Mouse (Mus musculus) gastrocnemius, postnatal 4 days (tissue): ENCODE data around the gene Col9a2. TPM values are rescaled to one million over a fixed set of nuclear protein-coding genes. Genes with fewer than 3 reads are reported as not detected.
"Not testable (repeated sequence)": the region's sequence is repeated elsewhere in the genome, so short reads cannot be mapped to it uniquely, and the experiment has no call there.

Experiments
- DNase-seq, 2 experiments: peaks; one replicate each; pipeline ENCODE4 v3.0.0; 2021 to 2022; ENCODE audit warnings: low spot score in 2 of 2, mixed read lengths in 2 of 2
- total RNA-seq, 2 experiments: library from RNA; stranded (reverse); gene quantifications; 2 replicates each; pipeline ENCODE4 v1.2.3; 2021

Col9a2 gene
- total RNA-seq, 2 experiments from 2014 or later, result 2.2 to 3.8 TPM

DNA sequence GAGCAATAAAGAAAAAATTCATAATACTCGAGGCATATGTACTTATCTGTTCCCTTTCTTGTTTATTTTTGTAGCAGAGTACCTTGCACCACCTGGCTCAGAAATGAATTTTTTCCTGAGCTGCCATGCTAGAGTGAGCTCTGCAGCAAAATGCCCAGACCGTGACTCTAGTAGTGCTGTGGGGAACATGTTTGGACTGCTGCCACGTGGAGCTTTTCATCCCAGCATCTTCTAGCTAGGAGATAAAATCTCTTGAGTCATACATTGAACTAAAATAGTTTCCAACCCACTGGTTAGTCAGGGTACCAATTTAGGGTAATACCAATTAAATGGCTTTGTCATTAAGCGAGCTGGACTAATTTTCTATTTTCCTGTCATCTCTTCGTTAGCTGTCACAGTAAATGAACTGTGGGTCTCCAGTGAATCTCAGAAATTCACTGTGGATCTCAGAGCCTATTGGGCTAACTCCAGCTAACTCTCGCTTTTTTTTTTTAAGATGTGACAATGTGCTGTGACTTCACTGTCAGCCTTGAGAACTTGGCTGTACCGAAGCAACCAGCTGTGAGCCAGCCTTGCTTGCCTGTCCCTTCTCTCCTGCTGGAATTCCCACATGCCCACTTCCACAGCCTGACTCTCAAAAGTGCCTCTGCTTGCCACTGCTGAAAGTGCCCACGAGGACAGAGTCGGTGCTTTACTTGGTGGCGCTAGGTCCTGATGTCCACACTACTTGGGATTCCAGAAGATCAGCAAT, 19.0 kb upstream of the Col9a2 start:
- no peak for DNase-seq

DNA sequence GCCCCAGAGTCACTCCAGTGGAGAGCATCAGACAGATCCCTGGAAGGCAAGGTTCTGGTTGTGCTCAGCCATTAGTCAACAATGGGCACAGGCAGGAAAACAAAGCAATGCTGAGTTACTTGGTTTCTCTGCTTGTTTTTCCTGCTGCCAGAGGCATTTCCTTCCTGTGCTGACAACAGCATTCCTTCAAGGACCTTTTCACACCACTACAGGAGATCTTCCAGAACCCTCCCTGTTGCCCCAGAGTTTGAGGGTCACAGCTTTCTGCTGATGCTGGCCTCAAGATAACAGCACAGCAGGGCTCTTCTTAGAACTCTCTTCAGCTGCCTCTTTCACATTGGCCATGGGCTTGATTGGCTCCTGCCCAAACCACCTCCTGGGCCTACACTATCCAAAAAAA, 17.3 kb upstream of the Col9a2 start:
- no peak for DNase-seq

DNA sequence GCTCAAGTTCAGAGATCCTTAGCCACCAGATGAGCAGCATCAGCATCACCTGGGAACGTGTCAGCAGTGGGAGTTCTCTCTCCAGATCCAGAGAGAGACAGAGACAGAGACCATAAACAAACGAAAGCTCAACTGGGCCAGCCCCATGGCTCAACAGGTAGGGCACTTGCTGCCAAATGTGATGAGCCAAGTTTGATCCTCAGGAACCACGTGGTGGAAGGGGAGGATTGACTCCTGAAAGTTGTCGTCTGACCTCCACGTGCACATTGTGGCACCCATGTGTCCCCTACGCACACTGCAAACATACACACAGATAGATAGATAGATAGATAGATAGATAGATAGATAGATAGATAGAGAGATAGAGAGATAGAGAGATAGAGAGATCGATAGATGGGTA, 15.7 kb upstream of the Col9a2 start:
- DNase-seq, result no peak

DNA sequence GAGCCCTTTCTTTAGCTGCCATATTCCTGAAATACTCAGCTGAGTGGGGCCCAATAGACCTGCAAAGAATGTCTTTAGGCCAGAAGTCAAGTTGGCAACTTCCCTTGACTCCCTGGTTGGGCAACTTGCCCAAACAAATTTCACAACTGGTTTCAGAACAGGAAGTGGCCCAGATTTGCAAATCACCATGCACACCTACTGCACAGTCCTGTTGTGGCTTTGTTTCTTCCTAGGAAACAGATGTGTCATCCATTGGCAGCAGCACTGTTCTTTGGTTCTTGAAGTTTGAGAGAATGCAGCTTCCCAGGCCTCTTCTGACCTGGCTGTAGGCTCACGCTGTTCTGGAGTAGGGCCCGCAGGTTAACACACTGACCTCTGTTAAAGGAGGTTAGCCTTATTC, 15.2 kb upstream of the Col9a2 start:
- no peak for DNase-seq

DNA sequence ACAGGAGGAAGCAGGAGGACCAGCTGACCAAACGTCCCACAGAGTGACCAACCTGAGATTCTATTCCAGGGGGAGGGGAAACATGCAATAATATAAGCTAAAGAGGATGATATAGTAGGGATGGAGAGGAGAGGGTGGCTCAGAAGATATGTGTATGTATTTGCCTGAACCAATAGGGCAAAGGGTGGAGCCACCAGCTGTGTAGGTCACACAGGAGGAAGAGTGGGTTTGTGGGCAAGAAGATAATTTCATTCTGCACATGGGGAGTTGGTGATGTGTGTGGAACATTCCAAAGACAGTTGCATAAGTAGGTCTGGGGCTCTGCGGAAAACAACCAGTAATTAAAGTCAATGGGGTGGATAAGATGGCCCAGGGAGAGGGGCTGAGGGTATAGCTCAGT, 13.5 kb upstream of the Col9a2 start:
- DNase-seq, result no peak

DNA sequence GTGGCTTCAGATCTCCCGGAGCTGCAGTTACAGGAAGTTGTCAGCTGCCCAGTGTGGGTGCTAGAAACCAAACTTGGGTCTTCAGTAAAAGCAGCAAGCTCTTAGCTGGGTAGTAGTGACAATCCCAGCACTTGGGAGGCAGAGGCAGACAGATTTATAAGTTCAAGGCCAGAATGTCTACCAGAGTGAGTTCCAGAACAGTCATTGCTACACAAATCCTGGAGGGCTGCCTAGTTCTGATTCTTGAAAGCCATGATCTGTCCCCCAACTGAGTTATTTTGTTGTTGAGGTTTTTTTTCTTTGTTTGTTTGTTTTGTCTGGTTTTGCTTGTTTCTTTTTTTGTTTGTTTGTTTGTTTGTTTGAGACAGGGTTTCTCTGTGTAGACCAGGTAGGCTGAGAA, 11.0 kb upstream of the Col9a2 start:
- no peak for DNase-seq

DNA sequence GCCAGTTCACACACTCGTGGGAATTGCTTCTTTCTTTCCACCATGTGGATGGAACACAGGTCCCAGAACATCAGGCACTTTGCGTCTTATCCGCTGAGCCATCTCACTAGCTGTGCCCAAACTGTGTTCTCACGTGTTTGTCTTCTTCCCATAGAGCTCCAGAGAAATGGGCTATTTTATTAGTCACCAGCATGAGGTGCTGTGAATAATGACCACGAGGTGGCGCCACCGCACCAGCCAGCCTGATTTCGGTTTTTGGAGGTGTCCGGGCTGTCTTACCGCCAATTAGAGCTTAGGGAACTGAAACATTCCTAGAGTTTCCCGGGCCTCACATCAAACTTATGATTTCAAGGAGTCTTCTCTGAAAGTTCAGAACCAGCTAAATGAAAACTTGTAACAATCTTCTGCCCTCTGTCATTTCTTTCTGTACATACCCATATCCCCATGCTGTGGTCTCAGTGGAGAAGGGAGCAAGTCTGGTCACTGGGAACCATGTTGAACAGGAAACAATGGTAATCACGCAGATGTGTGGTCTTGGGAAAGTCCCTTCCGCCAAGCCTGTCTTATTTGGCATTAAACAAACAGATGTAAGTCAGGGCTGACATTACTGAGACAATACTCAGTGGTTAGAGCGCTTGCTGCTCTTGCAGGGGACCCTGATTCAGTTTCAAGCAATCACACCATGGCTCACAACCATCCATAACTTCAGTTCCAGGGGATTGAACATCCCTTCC, 10.4 kb upstream of the Col9a2 start:
- peak; percentile 40 to 63 for DNase-seq

DNA sequence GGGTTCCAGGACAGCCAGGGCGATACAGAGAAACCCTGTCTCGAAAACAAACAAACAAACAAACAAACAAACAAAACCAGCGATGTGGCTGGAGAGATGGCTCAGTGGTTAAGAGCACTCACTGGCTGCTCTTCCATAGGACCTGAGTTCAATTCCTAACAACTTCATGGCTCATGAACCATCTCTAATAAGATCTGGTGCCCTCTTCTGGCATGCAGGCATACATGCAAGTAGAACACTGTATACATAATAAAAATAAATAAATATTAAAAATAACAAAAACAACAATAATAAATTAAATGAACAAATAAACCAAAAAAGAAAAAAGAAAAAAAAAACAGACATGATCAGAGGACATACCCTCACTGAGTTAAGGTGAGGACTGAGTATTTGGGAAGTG, 9.6 kb upstream of the Col9a2 start:
- no peak for DNase-seq

DNA sequence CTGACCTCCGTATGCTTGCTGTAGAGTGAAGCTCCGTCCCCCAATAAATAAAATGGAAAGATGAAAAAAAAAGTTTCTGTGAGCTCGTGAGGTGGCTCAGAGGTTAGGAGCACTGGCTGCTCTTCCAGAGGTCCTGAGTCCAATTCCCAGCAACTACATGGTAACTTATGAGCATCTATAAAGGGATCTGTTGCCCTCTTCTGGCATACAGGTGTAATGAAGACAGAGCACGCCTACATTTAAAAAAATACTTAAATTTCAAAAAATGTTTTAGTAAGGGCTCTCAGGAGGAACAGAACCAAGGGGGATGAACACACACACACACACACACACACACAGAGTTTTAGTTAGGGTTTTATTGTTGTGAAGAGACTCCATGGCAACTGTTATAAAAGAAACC, 7.7 kb upstream of the Col9a2 start:
- no peak for DNase-seq

DNA sequence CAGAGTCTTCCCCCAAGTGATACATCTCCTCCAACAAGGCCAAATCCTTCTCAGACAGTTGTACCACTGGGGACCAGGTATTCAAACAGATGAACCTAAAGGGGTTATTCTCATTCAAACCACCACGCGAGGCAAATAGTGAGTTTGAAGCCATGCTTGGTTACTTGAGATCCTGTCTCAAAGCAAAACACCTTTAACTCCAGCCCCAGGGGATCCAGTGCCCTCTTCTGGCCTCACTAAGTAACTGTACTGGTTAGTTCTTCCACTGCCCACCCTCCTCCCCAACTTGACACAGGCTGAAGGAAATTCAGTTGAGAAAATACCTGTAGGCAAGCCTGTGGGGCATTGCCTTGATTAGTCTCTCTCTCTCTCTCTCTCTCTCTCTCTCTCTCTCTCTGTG, 6.2 kb upstream of the Col9a2 start:
- no peak for DNase-seq

DNA sequence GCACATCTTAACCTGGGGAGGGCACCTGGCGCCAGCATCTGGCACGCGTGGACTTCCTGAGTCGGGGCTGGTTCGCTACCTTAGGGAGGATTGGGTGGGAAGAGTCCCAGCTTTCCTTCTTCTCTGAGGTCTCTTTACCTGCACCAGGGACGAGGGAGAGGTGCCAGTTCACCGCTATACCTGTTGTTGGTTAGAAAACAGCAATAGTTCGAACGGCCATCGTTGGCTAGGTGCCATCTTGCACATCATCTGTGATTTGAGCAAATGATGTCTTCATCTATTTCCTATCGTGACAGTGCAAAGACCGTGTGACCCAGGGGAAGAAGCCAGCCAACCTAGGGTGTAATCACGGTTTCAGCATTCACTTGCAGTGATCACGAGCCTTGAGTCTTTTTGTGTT, 1.1 kb downstream of the Col9a2 start:
- no peak for DNase-seq

DNA sequence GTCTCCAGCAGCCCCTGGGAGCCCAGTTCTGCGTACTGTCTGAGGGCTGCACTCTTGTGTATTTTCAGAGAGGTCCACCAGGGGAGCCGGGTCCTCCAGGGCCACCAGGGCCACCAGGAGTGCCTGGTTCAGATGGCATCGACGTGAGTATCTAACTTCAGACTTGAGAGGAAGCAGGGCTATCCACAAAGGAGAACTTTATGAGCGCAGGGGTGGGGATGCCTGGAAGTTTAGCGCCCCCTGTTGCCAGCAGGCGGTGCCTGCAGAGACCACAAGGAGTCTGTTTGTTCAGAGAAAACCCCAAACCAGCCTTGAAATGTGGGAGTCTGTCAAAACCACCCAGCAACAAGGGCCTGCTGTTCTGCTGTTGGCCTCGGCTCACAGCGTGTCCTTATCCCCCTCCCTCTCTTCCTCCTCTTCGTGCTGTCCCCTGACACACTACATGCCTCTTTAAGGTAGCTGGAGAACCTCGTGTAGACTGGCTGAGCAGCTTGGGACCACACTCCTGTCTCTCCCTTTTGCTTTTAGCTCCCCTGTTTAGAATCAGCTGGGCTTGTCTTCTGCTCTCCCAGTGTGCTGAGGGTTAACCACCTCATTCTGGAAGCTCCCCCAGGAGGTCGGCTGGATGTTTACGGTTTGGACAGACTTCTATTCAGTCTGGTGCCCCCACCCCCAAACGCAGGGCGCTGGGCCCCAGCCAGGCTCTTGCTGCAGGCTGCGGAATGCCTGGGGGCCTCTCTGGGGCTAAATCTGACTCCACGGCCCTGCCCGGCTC, 1.9 kb downstream of the Col9a2 start:
- peak in 1 of 2 experiments; percentile 63 for DNase-seq

DNA sequence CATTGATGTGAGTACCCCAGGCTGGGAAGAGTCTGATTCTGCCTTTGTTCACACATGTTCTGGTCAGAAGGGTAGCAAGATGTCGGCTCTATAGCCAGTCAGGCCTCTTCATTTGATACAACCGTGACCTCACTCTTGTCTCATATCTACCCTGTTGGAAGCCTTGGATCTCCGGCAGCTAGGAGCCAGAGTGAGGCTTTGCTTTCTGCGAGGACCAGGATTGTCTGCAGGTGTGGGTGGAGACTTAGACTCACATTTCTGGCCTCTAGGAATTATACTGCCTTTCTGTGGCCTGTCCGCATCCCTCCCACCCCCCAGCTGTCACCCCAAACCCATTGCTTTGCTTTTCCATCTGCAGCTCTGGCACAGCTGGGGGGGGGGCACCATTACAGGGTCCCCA, 3.3 kb downstream of the Col9a2 start:
- DNase-seq, result no peak

DNA sequence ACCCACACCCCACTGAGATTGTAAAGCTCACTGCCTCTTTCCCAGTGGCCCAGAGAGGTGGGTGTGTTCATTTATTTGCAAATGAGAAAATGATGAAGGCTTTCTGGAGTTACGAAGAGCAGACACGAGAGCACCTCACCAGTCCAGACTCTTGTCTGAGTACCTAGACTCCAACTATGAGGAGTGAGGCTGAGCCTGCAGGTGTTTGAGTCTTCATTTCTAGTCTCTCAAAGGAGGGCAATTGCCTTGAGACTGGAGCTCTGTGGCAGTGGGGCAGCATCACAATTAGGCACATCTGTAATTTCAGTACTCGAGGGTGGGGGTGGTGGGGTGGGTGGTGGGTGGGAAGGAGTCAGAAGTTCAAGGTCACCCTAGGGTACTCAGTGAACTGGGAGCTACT, 3.8 kb downstream of the Col9a2 start:
- no peak for DNase-seq

DNA sequence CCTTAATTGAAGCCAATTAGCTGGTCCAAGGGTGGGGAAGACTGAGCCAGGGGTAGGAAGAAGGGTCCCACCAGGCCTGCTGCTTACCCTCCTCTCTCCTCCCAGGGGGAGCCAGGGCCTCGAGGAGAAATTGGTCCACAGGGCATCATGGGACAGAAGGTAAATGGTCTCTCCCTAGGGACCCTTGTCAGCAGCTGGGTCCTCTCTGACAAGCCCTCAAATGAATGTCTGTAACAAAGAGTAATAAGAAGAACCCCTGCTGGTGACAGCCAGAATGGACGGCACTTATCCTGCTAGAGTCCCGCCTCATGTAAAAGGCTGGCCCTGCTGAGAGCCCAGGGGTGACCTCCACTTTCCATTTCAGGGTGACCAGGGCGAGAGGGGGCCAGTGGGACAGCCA, 12.7 kb downstream of the Col9a2 start:
- DNase-seq, result no peak

DNA sequence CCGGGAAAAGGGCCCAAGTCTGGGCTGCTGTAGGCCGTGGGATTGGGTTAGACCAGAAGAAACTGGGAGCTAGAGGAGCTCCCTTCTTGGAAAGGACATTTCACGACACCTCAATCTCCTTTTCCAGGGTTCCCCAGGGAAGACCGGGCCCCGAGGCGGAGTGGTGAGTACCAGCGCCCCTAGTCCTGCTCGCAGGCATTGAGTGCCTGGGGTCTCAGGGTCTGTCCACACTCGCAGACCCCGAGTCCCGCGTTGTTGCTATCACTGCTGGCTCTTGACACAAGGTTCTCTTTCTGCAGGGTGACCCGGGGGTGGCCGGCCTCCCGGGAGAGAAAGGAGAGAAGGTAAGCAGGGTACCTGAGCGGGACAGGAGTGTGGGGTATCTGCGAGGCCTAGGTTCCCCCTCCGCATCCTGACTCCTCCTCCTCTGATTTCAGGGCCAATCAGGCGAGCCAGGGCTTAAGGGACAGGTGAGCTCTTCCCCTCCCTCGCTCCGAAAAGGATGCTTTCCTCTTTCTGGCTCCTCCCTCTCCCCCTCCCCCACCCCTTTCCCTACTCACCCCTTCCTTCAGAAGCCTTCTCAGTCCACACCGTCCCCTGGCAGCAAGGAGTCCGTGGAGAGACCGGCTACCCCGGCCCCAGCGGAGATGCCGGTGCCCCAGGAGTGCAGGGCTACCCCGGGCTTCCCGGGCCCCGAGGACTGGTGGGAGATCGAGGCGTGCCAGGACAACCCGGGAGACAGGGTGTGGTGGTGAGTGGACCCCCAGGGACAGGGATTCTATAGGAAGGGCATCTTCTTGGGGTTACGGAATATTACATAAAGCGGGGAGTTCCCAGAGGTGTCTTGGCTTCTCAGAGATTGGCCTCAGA, 13.5 kb downstream of the Col9a2 start:
- DNase-seq, result no peak

DNA sequence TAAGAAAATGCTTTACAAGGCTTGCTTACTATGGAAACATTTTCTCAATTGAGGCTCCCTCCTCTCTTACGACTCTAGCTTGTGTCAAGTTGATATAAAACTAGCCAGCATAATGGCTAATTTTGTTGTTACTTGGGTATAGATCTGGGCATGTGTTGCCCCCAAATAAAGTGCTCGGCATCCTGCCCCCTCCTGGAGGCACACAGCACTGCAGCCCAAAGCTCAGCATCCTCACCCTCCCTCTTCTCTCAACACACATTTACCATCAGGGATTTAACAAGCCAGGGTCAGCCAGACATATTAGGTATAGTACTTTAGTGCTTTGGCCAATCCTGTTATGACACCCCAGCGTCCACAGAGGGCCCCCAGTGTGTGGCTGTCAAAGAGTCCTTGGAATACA, 17.2 kb downstream of the Col9a2 start:
- no peak for DNase-seq

DNA sequence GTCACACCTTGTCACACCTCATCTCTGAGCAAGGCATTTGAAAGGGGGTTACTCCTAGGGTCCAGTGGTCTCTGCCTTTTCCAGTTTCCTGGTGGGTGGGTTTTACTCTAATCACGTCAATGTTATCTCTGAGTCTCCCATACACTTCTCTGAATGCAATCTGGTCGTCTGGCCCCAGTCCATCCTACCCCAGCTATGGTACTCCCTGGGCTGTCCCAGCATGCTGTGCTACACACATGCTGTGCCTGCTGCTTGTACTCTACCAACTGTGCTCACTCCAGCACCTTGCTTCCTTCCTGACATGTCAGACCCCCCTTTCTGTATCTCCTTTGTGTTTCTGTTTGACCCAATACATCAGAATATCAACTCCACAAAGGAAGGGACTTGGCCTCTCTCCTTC, 17.8 kb downstream of the Col9a2 start:
- DNase-seq, result no peak

DNA sequence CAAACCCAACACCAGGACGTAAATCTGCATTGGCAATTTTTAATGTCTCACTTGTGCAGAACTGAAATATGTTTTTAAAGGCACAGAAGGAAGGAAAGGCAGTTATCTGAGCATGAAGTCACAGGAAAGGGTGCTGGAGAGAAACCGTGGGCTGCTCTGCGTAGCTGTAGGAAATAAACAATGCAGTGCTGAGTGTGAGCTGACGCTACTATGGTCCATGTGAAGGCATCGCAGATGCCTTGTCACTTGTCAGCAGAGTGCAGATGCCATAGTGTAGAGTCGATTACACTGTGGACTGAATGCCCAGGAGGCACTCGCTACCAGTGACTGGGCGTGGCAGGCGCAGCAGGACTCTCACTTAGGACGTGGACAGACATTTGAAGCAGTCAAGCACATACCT, 20.0 kb downstream of the Col9a2 start:
- not testable (repeated sequence) for DNase-seq

DNA sequence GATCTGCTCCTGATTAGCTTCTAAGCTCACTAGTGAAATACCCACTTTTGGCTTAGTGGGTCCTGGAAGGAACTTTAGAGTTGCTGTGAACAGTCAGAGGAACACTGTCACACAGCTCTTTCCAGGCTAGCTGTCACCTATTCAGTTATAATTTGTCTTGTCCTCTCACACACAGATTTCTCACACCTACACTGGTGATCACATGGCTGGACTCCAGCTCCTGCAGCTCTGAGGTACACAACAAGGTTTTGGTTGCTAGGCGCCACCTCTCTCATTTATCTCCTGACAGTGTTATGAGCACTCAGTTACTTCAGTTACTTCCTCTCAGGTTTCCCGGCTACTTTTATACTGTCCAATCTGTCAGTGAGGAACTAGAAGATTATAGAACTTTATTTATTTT, 26.2 kb downstream of the Col9a2 start:
- DNase-seq, result no peak

DNA sequence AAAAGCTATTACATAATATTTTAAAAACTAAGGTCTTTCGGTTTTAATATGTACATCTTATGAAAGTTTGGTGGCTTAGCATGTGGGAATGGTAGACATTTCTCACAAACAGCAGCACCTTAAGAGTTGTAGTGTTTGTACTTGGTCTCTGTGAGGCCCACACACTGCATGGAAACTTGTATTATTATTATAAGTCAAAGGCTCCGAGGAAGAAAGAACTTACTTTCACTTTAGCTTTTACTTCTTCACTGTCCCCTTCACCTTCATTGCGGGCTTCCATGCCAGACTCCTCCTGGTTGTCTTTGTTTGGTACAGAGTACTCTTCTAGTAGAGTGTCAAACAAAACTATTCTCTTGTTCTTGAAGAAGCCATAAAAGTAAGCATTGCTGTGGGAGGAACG, 35.1 kb downstream of the Col9a2 start:
- no peak for DNase-seq
